Mouse (Mus musculus) cortical plate, adult 2 months (tissue): Measurements from ENCODE around the gene Kcnh7.

Experiments used
- CTCF ChIP-seq: fragments of 200-500 bp; IDR thresholded peaks from 2 replicates; pipeline ENCODE4 v1.5.1; 2011; ENCODE audit warnings: mild to moderate bottlenecking, control low read depth, low read length; ENCODE audit not compliant: insufficient read depth; ENCODE audit errors: extremely low read depth
- POLR2A ChIP-seq: fragments of 200-500 bp; IDR thresholded peaks from 2 replicates; pipeline ENCODE4 v1.6.1; 2011; ENCODE audit warnings: mild to moderate bottlenecking, low read length, control low read depth; ENCODE audit not compliant: insufficient read depth; ENCODE audit errors: extremely low read depth

DNA sequence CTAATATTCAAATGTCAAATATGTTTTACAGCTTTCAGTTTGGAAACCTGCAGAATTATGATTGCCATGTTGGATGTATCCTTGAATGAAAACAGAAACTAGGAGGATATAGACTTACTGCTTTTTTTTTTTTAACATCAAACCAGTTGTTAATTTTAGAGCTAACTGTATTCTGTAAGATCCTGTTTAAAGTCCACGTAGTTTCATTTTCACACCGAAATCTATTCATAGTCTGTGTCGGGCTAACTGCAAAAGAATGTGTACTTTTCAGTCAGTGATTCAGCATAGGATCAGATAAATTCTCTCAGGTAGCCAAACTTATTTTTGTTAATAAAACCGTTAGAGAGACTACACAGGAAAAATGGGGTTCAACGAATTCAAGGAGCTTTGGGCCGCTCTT is 498.2 kb downstream of the Kcnh7 start:
- no peak for TF ChIP-seq POLR2A
- no peak for TF ChIP-seq CTCF
